Mouse (Mus musculus): Measurements from ENCODE around the gene Intu. TPM values are rescaled to one million over a fixed set of nuclear protein-coding genes. Genes with fewer than 3 reads are reported as not detected.

The Intu gene
- polyA plus RNA-seq, 1 experiment from 2014 or later = 6.8 TPM

- H3K27me3 ChIP-seq = no peaks in the 10 kb centered on the region
- no peaks in the 10 kb centered on the region for H3K9me3 ChIP-seq (replicated peaks)
- H3K9ac ChIP-seq = no peak overlapping the region
- peaks cover 22% of the 10 kb centered on the region for H3K36me3 ChIP-seq
- no peaks in the 10 kb centered on the region for H3K4me1 ChIP-seq
- 75% methylated on average over 8 of the region's 8 CpGs for WGBS
- H3K4me3 ChIP-seq = no peak overlapping the region
- ATAC-seq (ENCODE audit: low FRiP score) = no peak
- no peak overlapping the region for H3K4me2 ChIP-seq (replicated peaks)
- no peak overlapping the region for H3K27ac ChIP-seq
Measured at GRCm38 (mm10) chr3:40666861-40667719, 136.0 kb downstream of the Intu start.

GRCm38 (mm10) chr3:40668889-40669288, 137.8 kb downstream of the Intu start:
- no peak for ATAC-seq (ENCODE audit: low FRiP score)
- no peak overlapping the region for H3K4me2 ChIP-seq (replicated peaks)
- WGBS = 77% methylated on average over 6 of the region's 6 CpGs
- no peak overlapping the region for H3K27ac ChIP-seq
- no peaks in the 10 kb centered on the region for H3K27me3 ChIP-seq
- no peaks in the 10 kb centered on the region for H3K4me1 ChIP-seq
- H3K9ac ChIP-seq = no peak overlapping the region
- H3K4me3 ChIP-seq = no peak overlapping the region
- H3K36me3 ChIP-seq = peaks cover 24% of the 10 kb centered on the region
- H3K9me3 ChIP-seq (replicated peaks) = no peaks in the 10 kb centered on the region

GRCm38 (mm10) chr3:40669395-40669794, 138.3 kb downstream of the Intu start:
- Histone ChIP-seq H3K4me3 (no peak overlapping the region), H3K4me2 (replicated peaks) (no peak overlapping the region), H3K27me3 (no peaks in the 10 kb centered on the region), H3K9ac (no peak overlapping the region), H3K9me3 (replicated peaks) (no peaks in the 10 kb centered on the region), H3K4me1 (no peaks in the 10 kb centered on the region), H3K36me3 (peaks cover 21% of the 10 kb centered on the region), H3K27ac (no peak overlapping the region)
- ATAC-seq (ENCODE audit: low FRiP score) = no peak
- 91% methylated on average over 3 of the region's 3 CpGs for WGBS

GRCm38 (mm10) chr3:40673515-40673914, 142.4 kb downstream of the Intu start:
- Histone ChIP-seq H3K36me3 (0 out of 2 replicates have a peak, but pooled peaks cover 2% of the 10 kb centered on the region), H3K27ac (no peak overlapping the region), H3K27me3 (no peaks in the 10 kb centered on the region), H3K4me3 (no peak overlapping the region), H3K4me2 (replicated peaks) (no peak overlapping the region), H3K4me1 (peaks cover 4% of the 10 kb centered on the region; the same call in 1 of the 2 replicates), H3K9me3 (replicated peaks) (no peaks in the 10 kb centered on the region), H3K9ac (no peak overlapping the region)
- ATAC-seq (ENCODE audit: low FRiP score) = no peak
- WGBS = 70% methylated on average over 1 of the region's 1 CpGs

GRCm38 (mm10) chr3:40674873-40675405, 143.9 kb downstream of the Intu start:
- Histone ChIP-seq H3K9me3 (replicated peaks) (no peaks in the 10 kb centered on the region), H3K4me3 (no peak overlapping the region), H3K27ac (no peak overlapping the region), H3K9ac (no peak overlapping the region), H3K36me3 (0 out of 2 replicates have a peak, but pooled peaks cover 2% of the 10 kb centered on the region), H3K27me3 (no peaks in the 10 kb centered on the region), H3K4me1 (peaks cover 4% of the 10 kb centered on the region; the same call in 1 of the 2 replicates), H3K4me2 (replicated peaks) (no peak overlapping the region)
- no peak for ATAC-seq (ENCODE audit: low FRiP score)
- WGBS = 32% methylated on average over 8 of the region's 8 CpGs

GRCm38 (mm10) chr3:40678856-40679255, 147.8 kb downstream of the Intu start:
- Histone ChIP-seq H3K9ac (no peak overlapping the region), H3K36me3 (no peaks in the 10 kb centered on the region), H3K27ac (no peak overlapping the region), H3K27me3 (no peaks in the 10 kb centered on the region), H3K4me2 (replicated peaks) (no peak overlapping the region), H3K9me3 (replicated peaks) (no peaks in the 10 kb centered on the region), H3K4me3 (no peak overlapping the region), H3K4me1 (peaks cover 7% of the 10 kb centered on the region; the same call in 1 of the 2 replicates)
- ATAC-seq (ENCODE audit: low FRiP score) = no peak
- 53% methylated on average over 1 of the region's 1 CpGs for WGBS

GRCm38 (mm10) chr3:40682404-40682803, 151.3 kb downstream of the Intu start:
- Histone ChIP-seq H3K9ac (no peak overlapping the region), H3K9me3 (replicated peaks) (no peaks in the 10 kb centered on the region), H3K4me2 (replicated peaks) (no peak overlapping the region), H3K27ac (no peak overlapping the region), H3K4me1 (peaks cover 20% of the 10 kb centered on the region), H3K27me3 (no peaks in the 10 kb centered on the region), H3K4me3 (no peak overlapping the region), H3K36me3 (no peaks in the 10 kb centered on the region)
- ATAC-seq (ENCODE audit: low FRiP score) = no peak
- 48% methylated on average over 11 of the region's 11 CpGs for WGBS

- WGBS = 85% methylated on average over 18 of the region's 18 CpGs
- H3K27ac ChIP-seq = no peak overlapping the region
- no peak overlapping the region for H3K9ac ChIP-seq
- H3K9me3 ChIP-seq (replicated peaks) = no peaks in the 10 kb centered on the region
- no peak overlapping the region for H3K4me3 ChIP-seq
- no peaks in the 10 kb centered on the region for H3K36me3 ChIP-seq
- peaks cover 25% of the 10 kb centered on the region for H3K4me1 ChIP-seq
- no peaks in the 10 kb centered on the region for H3K27me3 ChIP-seq
- ATAC-seq (ENCODE audit: low FRiP score) = no peak
- no peak overlapping the region for H3K4me2 ChIP-seq (replicated peaks)
Measured at GRCm38 (mm10) chr3:40683171-40683570, 152.1 kb downstream of the Intu start.

GRCm38 (mm10) chr3:40685855-40686515, 154.9 kb downstream of the Intu start:
- H3K27me3 ChIP-seq = no peaks in the 10 kb centered on the region
- no peaks in the 10 kb centered on the region for H3K9me3 ChIP-seq (replicated peaks)
- peak overlapping the region; percentile 77 for H3K27ac ChIP-seq
- 2% methylated on average over 3 of the region's 3 CpGs for WGBS
- H3K4me3 ChIP-seq = no peak overlapping the region
- no peaks in the 10 kb centered on the region for H3K36me3 ChIP-seq
- peak; percentile 80 for ATAC-seq (ENCODE audit: low FRiP score)
- no peak overlapping the region for H3K4me2 ChIP-seq (replicated peaks)
- H3K4me1 ChIP-seq = peaks cover 25% of the 10 kb centered on the region
- no peak overlapping the region for H3K9ac ChIP-seq

GRCm38 (mm10) chr3:40686836-40687235, 155.8 kb downstream of the Intu start:
- Histone ChIP-seq H3K27me3 (no peaks in the 10 kb centered on the region), H3K36me3 (no peaks in the 10 kb centered on the region), H3K27ac (peak overlapping the region; percentile 35; the same call in 1 of the 2 replicates), H3K4me2 (replicated peaks) (peak overlapping the region; percentile 24; the same call in 1 of the 2 replicates), H3K9me3 (replicated peaks) (no peaks in the 10 kb centered on the region), H3K4me1 (peaks cover 25% of the 10 kb centered on the region), H3K4me3 (no peak overlapping the region), H3K9ac (no peak overlapping the region)
- WGBS = 14% methylated on average over 9 of the region's 9 CpGs
- ATAC-seq (ENCODE audit: low FRiP score) = peak; percentile 75

GRCm38 (mm10) chr3:40687588-40687987, 156.5 kb downstream of the Intu start:
- 46% methylated on average over 3 of the region's 3 CpGs for WGBS
- Histone ChIP-seq H3K4me2 (replicated peaks) (no peak overlapping the region), H3K9ac (no peak overlapping the region), H3K27me3 (no peaks in the 10 kb centered on the region), H3K4me3 (no peak overlapping the region), H3K27ac (no peak overlapping the region), H3K4me1 (peaks cover 23% of the 10 kb centered on the region), H3K9me3 (replicated peaks) (no peaks in the 10 kb centered on the region), H3K36me3 (no peaks in the 10 kb centered on the region)
- no peak for ATAC-seq (ENCODE audit: low FRiP score)

- Histone ChIP-seq H3K27ac (no peak overlapping the region), H3K4me1 (peaks cover 11% of the 10 kb centered on the region), H3K4me2 (replicated peaks) (no peak overlapping the region), H3K9ac (no peak overlapping the region), H3K36me3 (peaks cover 3% of the 10 kb centered on the region), H3K4me3 (no peak overlapping the region), H3K27me3 (no peaks in the 10 kb centered on the region), H3K9me3 (replicated peaks) (no peaks in the 10 kb centered on the region)
- 90% methylated on average over 6 of the region's 6 CpGs for WGBS
- ATAC-seq (ENCODE audit: low FRiP score) = no peak
Measured at GRCm38 (mm10) chr3:40691566-40691965, 160.5 kb downstream of the Intu start.

Data from hindbrain, embryonic 12.5 days (tissue).